Mouse (Mus musculus) MEL (cell line): Measurements from ENCODE around the gene Sema3b.

ENCODE experiments used
- CTCF ChIP-seq, 3 experiments: IDR thresholded peaks in 2 of 3; conservative IDR thresholded peaks in 1 of 3; 2 replicates each; pipeline ENCODE4 v1.5.1; 2011 to 2012; ENCODE audit warnings: low read length in 3 of 3, low read depth in 2 of 3, mild to moderate bottlenecking in 2 of 3, improper control_type of control experiment in 1 of 3, inconsistent platforms in 1 of 3, mixed read lengths in 1 of 3, moderate library complexity in 1 of 3; ENCODE audit not compliant: control insufficient read depth in 1 of 3, insufficient read depth in 1 of 3, poor library complexity in 1 of 3, severe bottlenecking in 1 of 3
- GABPA ChIP-seq: IDR thresholded peaks from 2 replicates; pipeline ENCODE4 v1.6.1; 2012; ENCODE audit warnings: low read depth, mild to moderate bottlenecking, inconsistent platforms, low read length, improper control_type of control experiment, moderate library complexity
- GATA1 ChIP-seq: IDR thresholded peaks from 2 replicates; pipeline ENCODE4 v1.6.1; 2011; ENCODE audit warnings: low read depth, low read length, improper control_type of control experiment
- MAX ChIP-seq: IDR thresholded peaks from 2 replicates; pipeline ENCODE4 v1.6.1; 2011; ENCODE audit warnings: low read length, improper control_type of control experiment
- MAZ ChIP-seq: IDR thresholded peaks from 2 replicates; pipeline ENCODE4 v1.6.1; 2012; ENCODE audit warnings: low read depth, mild to moderate bottlenecking, inconsistent platforms, low read length, improper control_type of control experiment
- MYC ChIP-seq: IDR thresholded peaks from 2 replicates; pipeline ENCODE4 v1.6.1; 2011; ENCODE audit warnings: low read depth, mild to moderate bottlenecking, low read length, improper control_type of control experiment, moderate library complexity
- NELFE ChIP-seq: IDR thresholded peaks from 2 replicates; pipeline ENCODE4 v1.6.1; 2011; ENCODE audit warnings: low read depth, low read length, improper control_type of control experiment
- POLR2A ChIP-seq, 2 experiments: IDR thresholded peaks; 2 replicates each; pipeline ENCODE4 v1.6.1; 2011 to 2012; ENCODE audit warnings: low read length in 2 of 2, mild to moderate bottlenecking in 2 of 2, control low read depth in 1 of 2, improper control_type of control experiment in 1 of 2, low read depth in 1 of 2, moderate library complexity in 1 of 2; ENCODE audit not compliant: control insufficient read depth in 1 of 2, insufficient read depth in 1 of 2, poor library complexity in 1 of 2
- RAD21 ChIP-seq: IDR thresholded peaks from 2 replicates; pipeline ENCODE4 v1.6.1; 2011; ENCODE audit warnings: mild to moderate bottlenecking, low read depth, low read length, improper control_type of control experiment
- USF1 ChIP-seq: IDR thresholded peaks from 2 replicates; pipeline ENCODE4 v1.6.1; 2014; ENCODE audit warnings: low read depth, mild to moderate bottlenecking, inconsistent platforms, low read length, improper control_type of control experiment, moderate library complexity
- USF2 ChIP-seq, 2 experiments: IDR thresholded peaks; 2 replicates each; pipeline ENCODE4 v1.6.1; 2011 to 2012; ENCODE audit warnings: improper control_type of control experiment in 2 of 2, low read length in 2 of 2, borderline replicate concordance in 1 of 2, inconsistent platforms in 1 of 2, low read depth in 1 of 2, mild to moderate bottlenecking in 1 of 2; ENCODE audit not compliant: insufficient read depth in 1 of 2

- TF ChIP-seq MAX = no peak
- no peak for TF ChIP-seq MYC
- TF ChIP-seq MAZ = no peak
- peak; percentile 41 to 56 (median 41) for TF ChIP-seq CTCF (IDR thresholded peaks at IDR 0.05 in 2 of 3, conservative IDR thresholded peaks at IDR 0.05 in 1 of 3; ENCODE audit: control insufficient read depth in 1 of 3, insufficient read depth in 1 of 3, low read depth in 2 of 3, low read length in 3 of 3, poor library complexity in 1 of 3, severe bottlenecking in 1 of 3)
- no peak for TF ChIP-seq GABPA
- no peak for TF ChIP-seq RAD21
- no peak for TF ChIP-seq USF2 (IDR thresholded peaks at IDR 0.05; ENCODE audit: borderline replicate concordance in 1 of 2, insufficient read depth in 1 of 2, low read depth in 1 of 2, low read length in 2 of 2)
- TF ChIP-seq POLR2A (IDR thresholded peaks at IDR 0.05; ENCODE audit: control insufficient read depth in 1 of 2, insufficient read depth in 1 of 2, low read depth in 1 of 2, low read length in 2 of 2, poor library complexity in 1 of 2) = no peak
- no peak for TF ChIP-seq USF1
- TF ChIP-seq NELFE = no peak
- no peak for TF ChIP-seq GATA1
Observed at GRCm38 (mm10) chr9:107600745-107601144, 8.3 kb downstream of the Sema3b start.
